Mouse (Mus musculus) left cerebral cortex, adult 2 months (tissue): ENCODE measurements around the gene Prcd. TPM values are rescaled to one million over a fixed set of nuclear protein-coding genes. Genes with fewer than 3 reads are reported as not detected.
"Not testable (repeated sequence)": the region's sequence is repeated elsewhere in the genome, so short reads cannot be mapped to it uniquely, and the experiment has no call there.

Source experiments
- DNase-seq, 2 experiments: peaks; one replicate each; pipeline ENCODE4 v3.0.0; 2021 to 2022; ENCODE audit warnings: low spot score in 2 of 2, mixed read lengths in 1 of 2; ENCODE audit errors: extremely low spot score in 1 of 2
- H3K27ac ChIP-seq: fragments of 200-600 bp; 2 replicates; pipeline ENCODE4 v1.8.1; 2022
- H3K4me3 ChIP-seq: fragments of 200-600 bp; 2 replicates; pipeline ENCODE4 v1.8.1; 2022
- CTCF ChIP-seq: fragments of 200-600 bp; IDR thresholded peaks from 2 replicates; pipeline ENCODE4 v1.8.1; 2022; ENCODE audit warnings: antibody characterized with exemption, mild to moderate bottlenecking, moderate library complexity
- intact Hi-C: fragments of 180-260 bp; cut with DNase I; formaldehyde crosslinking; loops from one replicate; pipeline ENCODE4 v1.15.1; 2025
- long read RNA-seq, 2 experiments: library from polyadenylated mRNA; stranded (forward); transcript quantifications; one replicate each; pipeline ENCODE4 v2.0.0; 2021; ENCODE audit warnings: borderline mapping rate in 2 of 2
- total RNA-seq, 2 experiments: library from RNA; stranded (reverse); gene quantifications; 2 replicates each; pipeline ENCODE4 v1.2.3; 2021

The Prcd gene
- 1 to 10 TPM; 5.4 to 5.8 TPM for total RNA-seq
- long read RNA-seq, experiment 1, partial matches to known transcripts, result 0 of 1 reads
- long read RNA-seq, experiment 1, other reads (novel, unspliced or antisense), result 1 of 1 reads
- long read RNA-seq, experiment 2, partial matches to known transcripts, result 0 of 2 reads
- long read RNA-seq, experiment 2, other reads (novel, unspliced or antisense), result 1 of 2 reads

- no peak for DNase-seq
- intact Hi-C loops, result no loop called here
- TF ChIP-seq CTCF, result no peak
- H3K4me3 ChIP-seq, result peak within 1 kb of the TSS; percentile 65
- peak within 1 kb of the TSS; percentile 92 for H3K27ac ChIP-seq
Observed at GRCm38 (mm10) chr11:116653234-116653633, at the start of gene Prcd. TSS of gene Prcd (plus strand) at chr11:116653534.

- Histone ChIP-seq H3K27ac (no peak overlapping the region), H3K4me3 (no peak overlapping the region)
- no peak for DNase-seq
- TF ChIP-seq CTCF, result no peak
- intact Hi-C loops, result no loop called here
Observed at GRCm38 (mm10) chr11:116604097-116604496, 49.2 kb upstream of the Prcd start.

GRCm38 (mm10) chr11:116607717-116608116 is 45.6 kb upstream of the Prcd start:
- H3K4me3 ChIP-seq, result no peak overlapping the region
- intact Hi-C loops, result no loop called here
- no peak for DNase-seq
- TF ChIP-seq CTCF, result no peak
- H3K27ac ChIP-seq, result no peak overlapping the region

GRCm38 (mm10) chr11:116609965-116610630 is 43.2 kb upstream of the Prcd start:
- TF ChIP-seq CTCF, result no peak
- Histone ChIP-seq H3K4me3 (no peak overlapping the region), H3K27ac (no peak overlapping the region)
- intact Hi-C loops, result no loop called here
- DNase-seq, result no peak

- DNase-seq, H3K27ac ChIP-seq, H3K4me3 ChIP-seq, intact Hi-C loops: not testable (repeated sequence)
Observed at GRCm38 (mm10) chr11:116611168-116611567, 42.2 kb upstream of the Prcd start.

- TF ChIP-seq CTCF, result no peak
- DNase-seq, result no peak
- Histone ChIP-seq H3K4me3 (no peak overlapping the region), H3K27ac (no peak overlapping the region)
- intact Hi-C loops, result no loop called here
Observed at GRCm38 (mm10) chr11:116611883-116612282, 41.5 kb upstream of the Prcd start.

- no peak for TF ChIP-seq CTCF
- no peak for DNase-seq
- Histone ChIP-seq H3K4me3 (no peak overlapping the region), H3K27ac (no peak overlapping the region)
- intact Hi-C loops, result no loop called here
Observed at GRCm38 (mm10) chr11:116612554-116612953, 40.8 kb upstream of the Prcd start.

- DNase-seq, result no peak
- TF ChIP-seq CTCF, result no peak
- intact Hi-C loops, result no loop called here
Observed at GRCm38 (mm10) chr11:116613234-116613633, 40.1 kb upstream of the Prcd start.

GRCm38 (mm10) chr11:116615735-116616437 is 37.4 kb upstream of the Prcd start:
- Histone ChIP-seq H3K27ac (peak overlapping the region; percentile 40; the same call in 1 of the 2 replicates), H3K4me3 (no peak overlapping the region)
- DNase-seq, result no peak
- intact Hi-C loops, result no loop called here
- no peak; the same call in none of the 2 replicates for TF ChIP-seq CTCF

More at GRCm38 (mm10) chr11:116613234-116613633, 40.1 kb upstream of the Prcd start:
- H3K27ac ChIP-seq, result no peak overlapping the region
- no peak overlapping the region for H3K4me3 ChIP-seq

GRCm38 (mm10) chr11:116616438-116617118 is 36.8 kb upstream of the Prcd start:
- H3K27ac ChIP-seq, result peak overlapping the region; percentile 40; the same call in 1 of the 2 replicates

GRCm38 (mm10) chr11:116617641-116618040 is 35.7 kb upstream of the Prcd start:
- Histone ChIP-seq H3K27ac (no peak overlapping the region), H3K4me3 (no peak overlapping the region)
- TF ChIP-seq CTCF, result no peak
- no peak for DNase-seq
- intact Hi-C loops, result no loop called here

More at GRCm38 (mm10) chr11:116616438-116617118, 36.8 kb upstream of the Prcd start:
- no peak for TF ChIP-seq CTCF
- no peak overlapping the region for H3K4me3 ChIP-seq
- no peak for DNase-seq
- intact Hi-C loops, result no loop called here

GRCm38 (mm10) chr11:116618666-116619065 is 34.7 kb upstream of the Prcd start:
- no peak for TF ChIP-seq CTCF
- DNase-seq, result no peak
- Histone ChIP-seq H3K27ac (no peak overlapping the region), H3K4me3 (no peak overlapping the region)
- intact Hi-C loops, result no loop called here
